Mouse (Mus musculus): ENCODE data around the gene Shh. TPM values are rescaled to one million over a fixed set of nuclear protein-coding genes. Genes with fewer than 3 reads are reported as not detected.

Gene Shh
- total RNA-seq, 2 experiments from 2014 or later, result 1.4 TPM

Other genes starting within 250 kb of the Shh start
- gene Cnpy1, start 221.4 kb downstream of the Shh start, total RNA-seq (2021), result under 1 TPM; 0.31 to 0.83 TPM
- 10 to 100 TPM; 58.8 to 59.0 TPM for gene Rbm33, start 150.1 kb downstream of the Shh start, total RNA-seq (2021)

All from layer of hippocampus, postnatal 14 days (tissue).